Mouse (Mus musculus): Measurements from ENCODE around the gene Lmcd1. TPM values are rescaled to one million over a fixed set of nuclear protein-coding genes. Genes with fewer than 3 reads are reported as not detected.

The Lmcd1 gene
- polyA plus RNA-seq, 1 experiment from 2014 or later: 1.2 TPM

- DNase-seq (ENCODE audit: low spot score): no peak
- Histone ChIP-seq H3K27ac (ENCODE audit: low read depth, low read length) (no peak overlapping the region), H3K4me3 (ENCODE audit: low read depth, low read length) (no peak overlapping the region), H3K36me3 (ENCODE audit: control insufficient read depth, insufficient read depth, low read length) (no peaks in the 10 kb centered on the region), H3K9ac (ENCODE audit: low read depth, low read length) (no peak overlapping the region), H3K4me1 (replicated peaks; ENCODE audit: control insufficient read depth, insufficient read depth, low read length) (no peaks in the 10 kb centered on the region), H3K27me3 (replicated peaks; ENCODE audit: control insufficient read depth, insufficient read depth, low read length) (no peaks in the 10 kb centered on the region), H3K4me2 (no peak overlapping the region), H3K9me3 (ENCODE audit: control insufficient read depth, low read length) (no peaks in the 10 kb centered on the region)
- ATAC-seq (replicated peaks; ENCODE audit: low FRiP score): no peak
- WGBS: 80% methylated on average over 11 of the region's 11 CpGs
Measured at GRCm38 (mm10) chr6:112255388-112256225, 18.0 kb upstream of the Lmcd1 start.

GRCm38 (mm10) chr6:112256599-112256998 is 17.0 kb upstream of the Lmcd1 start:
- no peak for DNase-seq (ENCODE audit: low spot score)
- Histone ChIP-seq H3K4me1 (replicated peaks; ENCODE audit: control insufficient read depth, insufficient read depth, low read length) (no peaks in the 10 kb centered on the region), H3K9ac (ENCODE audit: low read depth, low read length) (no peak overlapping the region), H3K4me2 (no peak overlapping the region), H3K9me3 (ENCODE audit: control insufficient read depth, low read length) (no peaks in the 10 kb centered on the region), H3K27me3 (replicated peaks; ENCODE audit: control insufficient read depth, insufficient read depth, low read length) (no peaks in the 10 kb centered on the region), H3K27ac (ENCODE audit: low read depth, low read length) (no peak overlapping the region), H3K36me3 (ENCODE audit: control insufficient read depth, insufficient read depth, low read length) (no peaks in the 10 kb centered on the region), H3K4me3 (ENCODE audit: low read depth, low read length) (no peak overlapping the region)
- 75% methylated on average over 6 of the region's 6 CpGs for WGBS
- no peak for ATAC-seq (replicated peaks; ENCODE audit: low FRiP score)

- Histone ChIP-seq H3K4me2 (no peak overlapping the region), H3K36me3 (ENCODE audit: control insufficient read depth, insufficient read depth, low read length) (no peaks in the 10 kb centered on the region), H3K27ac (ENCODE audit: low read depth, low read length) (no peak overlapping the region), H3K27me3 (replicated peaks; ENCODE audit: control insufficient read depth, insufficient read depth, low read length) (no peaks in the 10 kb centered on the region), H3K4me1 (replicated peaks; ENCODE audit: control insufficient read depth, insufficient read depth, low read length) (no peaks in the 10 kb centered on the region), H3K9me3 (ENCODE audit: control insufficient read depth, low read length) (no peaks in the 10 kb centered on the region), H3K9ac (ENCODE audit: low read depth, low read length) (no peak overlapping the region), H3K4me3 (ENCODE audit: low read depth, low read length) (no peak overlapping the region)
- ATAC-seq (replicated peaks; ENCODE audit: low FRiP score) (no peak), DNase-seq (ENCODE audit: low spot score) (no peak)
Measured at GRCm38 (mm10) chr6:112261089-112261488, 12.5 kb upstream of the Lmcd1 start.

GRCm38 (mm10) chr6:112264321-112264720 is 9.2 kb upstream of the Lmcd1 start:
- no peaks in the 10 kb centered on the region for H3K36me3 ChIP-seq (ENCODE audit: control insufficient read depth, insufficient read depth, low read length)
- WGBS: 92% methylated on average over 1 of the region's 1 CpGs
- DNase-seq (ENCODE audit: low spot score) (no peak), ATAC-seq (replicated peaks; ENCODE audit: low FRiP score) (no peak)
- no peak overlapping the region for H3K4me2 ChIP-seq
- H3K27ac ChIP-seq (ENCODE audit: low read depth, low read length): no peak overlapping the region
- H3K9ac ChIP-seq (ENCODE audit: low read depth, low read length): no peak overlapping the region
- H3K27me3 ChIP-seq (replicated peaks; ENCODE audit: control insufficient read depth, insufficient read depth, low read length): no peaks in the 10 kb centered on the region
- H3K4me1 ChIP-seq (replicated peaks; ENCODE audit: control insufficient read depth, insufficient read depth, low read length): no peaks in the 10 kb centered on the region
- H3K9me3 ChIP-seq (ENCODE audit: control insufficient read depth, low read length): no peaks in the 10 kb centered on the region
- H3K4me3 ChIP-seq (ENCODE audit: low read depth, low read length): no peak overlapping the region

GRCm38 (mm10) chr6:112266631-112267030 is 6.9 kb upstream of the Lmcd1 start:
- Histone ChIP-seq H3K9ac (ENCODE audit: low read depth, low read length) (no peak overlapping the region), H3K9me3 (ENCODE audit: control insufficient read depth, low read length) (no peaks in the 10 kb centered on the region), H3K4me3 (ENCODE audit: low read depth, low read length) (no peak overlapping the region), H3K27ac (ENCODE audit: low read depth, low read length) (no peak overlapping the region), H3K4me1 (replicated peaks; ENCODE audit: control insufficient read depth, insufficient read depth, low read length) (no peaks in the 10 kb centered on the region), H3K4me2 (no peak overlapping the region), H3K36me3 (ENCODE audit: control insufficient read depth, insufficient read depth, low read length) (no peaks in the 10 kb centered on the region), H3K27me3 (replicated peaks; ENCODE audit: control insufficient read depth, insufficient read depth, low read length) (no peaks in the 10 kb centered on the region)
- 62% methylated on average over 1 of the region's 1 CpGs for WGBS
- ATAC-seq (replicated peaks; ENCODE audit: low FRiP score): no peak
- DNase-seq (ENCODE audit: low spot score): no peak

GRCm38 (mm10) chr6:112267661-112268357 is 5.7 kb upstream of the Lmcd1 start:
- DNase-seq (ENCODE audit: low spot score): no peak
- no peak overlapping the region for H3K4me2 ChIP-seq
- no peak for ATAC-seq (replicated peaks; ENCODE audit: low FRiP score)
- 82% methylated on average over 6 of the region's 6 CpGs for WGBS
- no peak overlapping the region for H3K27ac ChIP-seq (ENCODE audit: low read depth, low read length)
- H3K27me3 ChIP-seq (replicated peaks; ENCODE audit: control insufficient read depth, insufficient read depth, low read length): peaks cover 5% of the 10 kb centered on the region; the same call in 1 of the 2 replicates
- H3K4me1 ChIP-seq (replicated peaks; ENCODE audit: control insufficient read depth, insufficient read depth, low read length): no peaks in the 10 kb centered on the region
- no peak overlapping the region for H3K4me3 ChIP-seq (ENCODE audit: low read depth, low read length)
- H3K9ac ChIP-seq (ENCODE audit: low read depth, low read length): no peak overlapping the region
- no peaks in the 10 kb centered on the region for H3K36me3 ChIP-seq (ENCODE audit: control insufficient read depth, insufficient read depth, low read length)
- no peaks in the 10 kb centered on the region for H3K9me3 ChIP-seq (ENCODE audit: control insufficient read depth, low read length)

GRCm38 (mm10) chr6:112274261-112275055 is 900 bp downstream of the Lmcd1 start:
- H3K9me3 ChIP-seq (ENCODE audit: control insufficient read depth, low read length): no peaks in the 10 kb centered on the region
- H3K27me3 ChIP-seq (replicated peaks; ENCODE audit: control insufficient read depth, insufficient read depth, low read length): peaks cover 18% of the 10 kb centered on the region
- 38% methylated on average over 9 of the region's 9 CpGs for WGBS
- no peak overlapping the region for H3K27ac ChIP-seq (ENCODE audit: low read depth, low read length)
- H3K4me1 ChIP-seq (replicated peaks; ENCODE audit: control insufficient read depth, insufficient read depth, low read length): no peaks in the 10 kb centered on the region
- H3K9ac ChIP-seq (ENCODE audit: low read depth, low read length): no peak overlapping the region
- DNase-seq (ENCODE audit: low spot score) (no peak), ATAC-seq (replicated peaks; ENCODE audit: low FRiP score) (no peak)
- H3K4me3 ChIP-seq (ENCODE audit: low read depth, low read length): no peak overlapping the region
- H3K36me3 ChIP-seq (ENCODE audit: control insufficient read depth, insufficient read depth, low read length): no peaks in the 10 kb centered on the region
- no peak overlapping the region for H3K4me2 ChIP-seq

GRCm38 (mm10) chr6:112275731-112276245 is 2.2 kb downstream of the Lmcd1 start:
- peaks cover 18% of the 10 kb centered on the region for H3K27me3 ChIP-seq (replicated peaks; ENCODE audit: control insufficient read depth, insufficient read depth, low read length)
- no peak overlapping the region for H3K4me3 ChIP-seq (ENCODE audit: low read depth, low read length)
- H3K4me1 ChIP-seq (replicated peaks; ENCODE audit: control insufficient read depth, insufficient read depth, low read length): no peaks in the 10 kb centered on the region
- H3K9me3 ChIP-seq (ENCODE audit: control insufficient read depth, low read length): no peaks in the 10 kb centered on the region
- ATAC-seq (replicated peaks; ENCODE audit: low FRiP score) (no peak), DNase-seq (ENCODE audit: low spot score) (no peak)
- no peak overlapping the region for H3K9ac ChIP-seq (ENCODE audit: low read depth, low read length)
- 70% methylated on average over 6 of the region's 6 CpGs for WGBS
- no peaks in the 10 kb centered on the region for H3K36me3 ChIP-seq (ENCODE audit: control insufficient read depth, insufficient read depth, low read length)
- H3K4me2 ChIP-seq: no peak overlapping the region
- H3K27ac ChIP-seq (ENCODE audit: low read depth, low read length): no peak overlapping the region

All from liver, embryonic 11.5 days (tissue).